Mouse (Mus musculus): Measurements from ENCODE around the gene Dyrk1b.

GRCm38 (mm10) chr7:28206044-28206600, 26.9 kb downstream of the Dyrk1b start:
- TF ChIP-seq POLR2A (IDR thresholded peaks at IDR 0.05; ENCODE audit: borderline replicate concordance, extremely low read depth, insufficient read depth, insufficient read length, poor library complexity, severe bottlenecking) (no peak), CTCF (IDR thresholded peaks at IDR 0.05; ENCODE audit: borderline replicate concordance, extremely low read depth, insufficient read depth, insufficient read length) (no peak)

Data from brain, embryonic 14.5 days (tissue).